Mouse (Mus musculus) kidney, adult 18-20 months (tissue): Measurements from ENCODE around the gene Rnf216.

Experiments
- DNase-seq: peaks from one replicate; pipeline ENCODE4 v3.0.0; 2021

Rnf216 gene

GRCm38 (mm10) chr5:143095256-143095655 is 17.5 kb downstream of the Rnf216 start:
- DNase-seq: no peak

DNA sequence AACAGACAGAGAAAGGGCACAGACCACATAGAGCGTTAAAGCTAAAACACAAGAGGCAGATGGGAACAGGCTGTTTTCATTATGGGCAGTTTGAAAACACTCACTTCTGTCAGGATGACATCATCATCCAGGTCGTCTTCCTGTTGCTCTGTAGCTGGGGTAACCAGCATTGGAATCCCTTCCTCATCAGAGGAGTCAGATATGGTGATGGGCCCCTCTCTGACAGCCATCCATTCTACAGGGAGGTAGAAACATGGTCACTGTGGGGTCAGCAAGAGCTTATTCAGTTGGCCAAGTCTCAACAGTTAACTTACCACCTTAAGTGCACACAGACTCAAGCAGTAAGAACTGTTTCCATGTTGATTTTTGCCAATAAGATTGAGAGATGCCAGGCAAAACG is 19.9 kb downstream of the Rnf216 start:
- no peak for DNase-seq

DNA sequence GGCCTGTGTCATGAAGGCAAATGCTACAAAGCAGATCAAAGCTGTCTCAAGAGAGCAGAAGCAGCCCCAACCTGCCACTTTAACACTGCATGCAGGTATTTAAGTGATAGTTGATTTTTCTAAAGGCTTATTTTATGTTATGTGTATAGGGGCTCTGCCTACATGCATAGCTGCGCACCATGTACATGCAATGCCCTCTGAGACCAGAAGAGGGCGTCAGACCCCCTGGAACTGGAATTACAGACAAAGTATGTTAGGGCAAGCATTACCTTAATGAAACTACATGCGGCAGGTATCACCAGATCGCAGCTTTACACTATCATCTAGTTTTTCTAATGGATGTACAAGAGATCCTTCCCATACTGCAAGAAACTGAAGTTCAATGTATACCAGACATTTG is 27.9 kb downstream of the Rnf216 start:
- peak; percentile 39 for DNase-seq

GRCm38 (mm10) chr5:143079806-143080205 is 33.0 kb downstream of the Rnf216 start:
- DNase-seq: no peak

DNA sequence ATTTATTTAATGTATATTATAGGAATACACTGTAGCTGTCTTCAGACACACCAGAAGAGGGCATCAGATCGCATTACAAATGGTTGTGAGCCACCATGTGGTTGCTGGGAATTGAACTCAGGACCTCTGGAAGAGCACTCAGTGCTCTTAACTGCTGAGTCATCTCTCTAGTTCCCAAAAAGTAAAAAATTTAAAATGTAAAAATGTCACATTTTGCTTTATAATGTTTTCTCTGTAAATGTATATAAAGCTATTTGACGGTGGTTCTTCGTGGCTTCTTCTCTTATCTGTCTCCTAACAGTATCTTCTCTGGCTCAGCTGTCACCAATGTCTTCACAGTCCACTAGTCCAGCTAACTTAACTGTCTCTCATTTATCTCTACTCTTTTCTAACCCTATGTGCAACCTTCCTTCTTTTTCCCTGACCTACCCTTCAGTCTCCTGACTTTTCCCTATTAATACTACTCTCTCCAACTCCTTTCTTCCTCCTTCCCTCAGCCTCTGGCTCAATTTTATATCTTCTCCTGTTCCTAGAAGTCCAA is 36.1 kb downstream of the Rnf216 start:
- no peak for DNase-seq

DNA sequence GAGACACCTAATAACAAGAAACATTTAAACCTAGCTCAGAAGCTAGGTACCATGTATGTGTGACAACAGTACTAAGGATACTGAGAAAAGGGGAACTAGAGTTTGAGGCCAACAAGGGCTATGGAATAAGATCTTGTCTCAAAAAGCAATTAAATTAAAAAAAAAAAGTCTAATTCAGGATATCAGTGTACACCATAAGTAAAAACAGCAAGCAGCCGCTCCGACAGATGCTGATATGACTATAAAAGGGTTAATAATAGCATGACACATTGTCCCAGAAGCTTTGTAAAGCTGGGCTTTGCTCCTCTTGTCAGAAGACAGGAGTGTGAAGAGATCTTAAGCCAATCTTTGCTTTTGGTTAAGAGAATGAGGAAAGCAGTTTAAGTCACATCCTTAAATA is 36.8 kb downstream of the Rnf216 start:
- DNase-seq: no peak

GRCm38 (mm10) chr5:143069048-143069447 is 43.7 kb downstream of the Rnf216 start:
- no peak for DNase-seq

- no peak for DNase-seq
Observed at GRCm38 (mm10) chr5:143068382-143068781, 44.4 kb downstream of the Rnf216 start.

DNA sequence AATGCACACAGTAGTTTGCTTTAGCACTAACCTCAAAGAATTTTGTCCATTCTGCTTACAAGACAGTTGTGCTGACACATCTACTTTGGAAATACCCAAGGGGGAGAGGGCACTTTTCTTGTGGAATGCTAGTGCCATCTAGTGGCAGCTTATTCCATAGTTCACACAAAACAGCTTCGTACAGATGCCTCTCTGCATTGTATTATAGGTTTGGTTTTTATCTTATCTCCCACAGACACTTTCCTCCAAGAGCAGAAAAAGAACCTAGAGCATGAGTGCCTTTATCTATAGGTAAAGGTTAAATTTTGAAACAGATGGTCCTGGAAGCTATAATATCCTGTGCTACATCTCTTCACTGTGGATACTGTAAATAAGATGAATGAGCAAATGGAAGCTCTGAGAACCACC is 46.2 kb downstream of the Rnf216 start:
- DNase-seq: peak; percentile 62

DNA sequence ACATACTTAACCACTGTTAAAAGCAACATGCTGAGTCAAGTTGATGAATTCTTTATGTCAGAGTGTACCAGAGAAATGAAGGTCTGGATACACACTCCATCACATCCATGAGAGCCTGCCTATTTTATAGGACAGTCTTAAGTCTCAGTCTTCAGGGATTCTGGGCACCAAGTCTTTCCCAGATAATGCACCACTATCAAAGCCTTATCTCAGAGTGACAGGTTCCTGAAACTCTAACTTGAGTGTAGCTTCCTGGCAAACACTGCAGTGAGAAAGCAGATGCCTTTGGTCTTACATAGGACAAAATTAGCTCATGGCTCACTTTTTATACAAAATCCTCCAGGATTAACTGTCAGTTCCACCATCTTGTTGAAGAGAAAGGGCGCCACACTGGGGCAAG is 46.7 kb downstream of the Rnf216 start:
- DNase-seq: no peak

GRCm38 (mm10) chr5:143065230-143065629 is 47.6 kb downstream of the Rnf216 start:
- no peak for DNase-seq

- no peak for DNase-seq
Observed at GRCm38 (mm10) chr5:143062251-143062650, 50.5 kb downstream of the Rnf216 start.

- DNase-seq: no peak
Observed at GRCm38 (mm10) chr5:143061511-143061910, 51.3 kb downstream of the Rnf216 start.

GRCm38 (mm10) chr5:143060774-143061385 is 51.9 kb downstream of the Rnf216 start:
- DNase-seq: no peak

DNA sequence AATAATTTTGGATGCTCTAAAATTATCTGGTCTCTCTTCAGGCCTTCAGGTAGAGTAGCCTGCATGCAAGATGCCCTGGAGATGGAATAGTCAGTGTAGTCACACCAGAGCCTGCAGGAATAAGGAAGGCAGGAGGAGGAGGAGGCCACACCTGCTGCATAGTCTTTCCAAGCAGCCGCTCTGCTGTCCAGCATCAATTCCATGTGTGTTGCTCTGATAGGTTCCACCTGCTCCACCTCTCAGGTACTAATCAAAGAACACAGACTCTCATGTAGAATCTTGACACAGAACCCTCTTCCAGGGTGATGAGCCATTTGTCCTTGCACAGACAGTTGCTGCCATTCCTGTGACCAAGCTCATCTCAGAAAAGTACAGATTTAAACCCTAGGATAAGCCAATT is 52.8 kb downstream of the Rnf216 start:
- no peak for DNase-seq

DNA sequence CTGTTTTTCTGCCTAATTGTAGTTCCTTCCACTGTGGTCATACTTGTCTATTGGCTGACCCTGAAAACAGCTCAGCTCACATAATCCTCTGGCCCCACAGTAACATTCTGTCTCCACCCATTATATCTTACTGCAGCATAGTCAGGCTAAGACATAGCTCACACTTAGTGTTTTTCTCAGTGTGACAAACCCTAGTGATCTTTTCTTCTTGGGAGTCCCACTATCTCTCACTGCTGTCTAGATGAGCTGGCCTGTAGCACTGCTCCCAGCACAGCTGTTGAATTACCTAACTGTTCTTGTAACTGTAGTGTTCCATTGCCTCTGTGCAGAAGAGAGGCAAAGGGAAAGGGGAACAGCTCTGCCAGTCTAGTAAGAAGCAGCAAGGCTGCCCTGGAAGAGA is 53.6 kb downstream of the Rnf216 start:
- no peak for DNase-seq

DNA sequence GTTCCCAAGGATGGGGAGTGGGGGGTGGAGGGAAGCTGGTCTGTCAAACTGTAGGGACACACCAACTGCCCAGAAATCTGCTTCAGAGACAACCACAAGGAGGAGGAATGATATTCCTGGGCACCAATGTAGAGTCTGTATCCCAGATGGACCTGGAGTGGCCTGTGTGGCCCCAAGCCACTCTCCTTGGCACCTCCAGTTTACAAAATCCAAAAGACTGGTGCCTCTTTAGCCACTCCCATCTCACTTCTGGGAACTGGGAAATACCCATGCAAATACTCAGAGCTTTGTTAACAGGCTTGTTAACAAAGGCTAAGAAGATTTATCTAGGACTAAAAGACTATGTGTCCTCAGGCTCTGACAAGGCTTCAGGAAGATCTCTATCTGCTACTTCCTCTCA is 54.1 kb downstream of the Rnf216 start:
- DNase-seq: no peak

DNA sequence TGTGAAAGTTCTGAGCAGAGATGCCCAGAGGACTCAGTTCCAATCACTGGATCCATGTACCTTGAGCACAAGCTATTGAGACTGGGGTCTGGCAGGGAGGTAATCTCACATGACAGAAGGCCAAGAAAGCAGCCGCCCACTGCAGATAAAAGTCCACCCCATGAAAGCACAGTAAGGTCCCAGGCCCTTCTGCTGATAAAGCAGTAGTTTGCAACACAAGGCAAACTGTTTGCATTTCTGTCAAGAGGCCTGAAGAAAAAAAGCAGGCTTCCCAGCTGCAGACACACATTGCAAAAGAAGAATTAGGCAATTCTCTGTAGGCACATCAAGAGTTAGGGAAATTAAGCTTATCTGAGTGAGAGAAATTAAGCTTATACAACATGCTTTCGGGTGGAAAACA is 54.6 kb downstream of the Rnf216 start:
- no peak for DNase-seq

- DNase-seq: no peak
Observed at GRCm38 (mm10) chr5:143057753-143058152, 55.0 kb downstream of the Rnf216 start.

- no peak for DNase-seq
Observed at GRCm38 (mm10) chr5:143056191-143056880, 56.5 kb downstream of the Rnf216 start.

- no peak for DNase-seq
Observed at GRCm38 (mm10) chr5:143055501-143056125, 57.2 kb downstream of the Rnf216 start.

- DNase-seq: no peak
Observed at GRCm38 (mm10) chr5:143054703-143055102, 58.1 kb downstream of the Rnf216 start.

- no peak for DNase-seq
Observed at GRCm38 (mm10) chr5:143053132-143053972, 59.4 kb downstream of the Rnf216 start.
